Mouse (Mus musculus) kidney, postnatal 0 days (tissue): ENCODE data around the gene Pde4d. TPM values are rescaled to one million over a fixed set of nuclear protein-coding genes. Genes with fewer than 3 reads are reported as not detected.

Experiments used
- ATAC-seq: fragments of 200-750 bp; cut with Nextera tagmentation; replicated peaks from 2 replicates; pipeline ENCODE4 v1.8.0; 2017; ENCODE audit warnings: low read depth, moderate number of reproducible peaks, moderate TSS enrichment, moderate library complexity; ENCODE audit not compliant: low FRiP score
- DNase-seq: peaks from one replicate; pipeline ENCODE4 v3.0.0-alpha.2; 2016; ENCODE audit warnings: low spot score
- H3K27ac ChIP-seq: fragments of 300-500 bp; sonication (generic); 2 replicates; pipeline ENCODE4 v1.5.1; 2014; ENCODE audit warnings: mild to moderate bottlenecking
- H3K27me3 ChIP-seq: fragments of 300-500 bp; sonication (generic); 2 replicates; pipeline ENCODE4 v1.6.1; 2014; ENCODE audit warnings: low read length, mixed read lengths; ENCODE audit not compliant: insufficient read depth
- H3K36me3 ChIP-seq: fragments of 300-500 bp; sonication (generic); 2 replicates; pipeline ENCODE4 v1.6.1; 2014; ENCODE audit warnings: low read length, mixed read lengths; ENCODE audit not compliant: insufficient read depth
- H3K4me1 ChIP-seq: fragments of 300-500 bp; sonication (generic); replicated peaks from 2 replicates; pipeline ENCODE4 v1.6.1; 2014; ENCODE audit warnings: antibody characterized with exemption, low read length, mixed read lengths; ENCODE audit not compliant: insufficient read depth
- H3K4me2 ChIP-seq: fragments of 300-500 bp; sonication (generic); 2 replicates; pipeline ENCODE4 v1.6.1; 2014; ENCODE audit warnings: mild to moderate bottlenecking, low read length, moderate library complexity, mixed read lengths
- H3K4me3 ChIP-seq: fragments of 300-500 bp; sonication (generic); replicated peaks from 2 replicates; pipeline ENCODE4 v1.5.1; 2014; ENCODE audit warnings: low read depth, low read length
- H3K9ac ChIP-seq: fragments of 300-500 bp; sonication (generic); 2 replicates; pipeline ENCODE4 v1.6.1; 2014; ENCODE audit warnings: low read depth, low read length
- H3K9me3 ChIP-seq: fragments of 300-500 bp; sonication (generic); replicated peaks from 2 replicates; pipeline ENCODE4 v1.6.1; 2016; ENCODE audit warnings: low read length, inconsistent platforms, mixed read lengths
- CTCF ChIP-seq: IDR thresholded peaks from 2 replicates; pipeline ENCODE4 v1.5.1; 2016; ENCODE audit warnings: antibody characterized with exemption, low read depth, mild to moderate bottlenecking, moderate library complexity
- WGBS: fragments of 180-500 bp; shearing (Covaris S2); extraction: QIAGEN DNeasy Blood & Tissue Kit; methylation state at CpG from one replicate; pipeline ENCODE4 v1.1.7; 2014; 5-methylcytosine and 5-hydroxymethylcytosine counted together
- polyA plus RNA-seq: library from polyadenylated mRNA; unstranded; fragments of >200 nt; fragmentation: Nextera tagmentation; extraction: Ambion mirVana; gene quantifications from 2 replicates; pipeline ENCODE4 v1.2.1, GENCODE M21; 2015

Gene Pde4d
- polyA plus RNA-seq, 1 experiment from 2014 or later, result 7.1 TPM

- no peak for ATAC-seq
- 75% methylated on average over 4 of the region's 4 CpGs for WGBS
These were observed 987.6 kb downstream of the Pde4d start for GRCm38 (mm10) chr13:109437231-109437776.

GRCm38 (mm10) chr13:109439436-109440161 is 989.9 kb downstream of the Pde4d start:
- no peak for TF ChIP-seq CTCF
- H3K4me2 ChIP-seq, result peak overlapping the region; percentile 77
- no peaks in the 10 kb centered on the region for H3K27me3 ChIP-seq
- peak overlapping the region; percentile 81 for H3K27ac ChIP-seq
- no peaks in the 10 kb centered on the region for H3K36me3 ChIP-seq
- H3K9me3 ChIP-seq, result no peaks in the 10 kb centered on the region
- H3K4me3 ChIP-seq, result peak overlapping the region; percentile 47
- H3K4me1 ChIP-seq, result 0 out of 2 replicates have a peak, but pooled peaks cover 5% of the 10 kb centered on the region
- DNase-seq (no peak), ATAC-seq (no peak)
- H3K9ac ChIP-seq, result no peak overlapping the region
- WGBS, result 65% methylated on average over 5 of the region's 5 CpGs

More at GRCm38 (mm10) chr13:109437231-109437776, 987.6 kb downstream of the Pde4d start:
- Histone ChIP-seq H3K36me3 (no peaks in the 10 kb centered on the region), H3K27me3 (no peaks in the 10 kb centered on the region), H3K4me1 (0 out of 2 replicates have a peak, but pooled peaks cover 5% of the 10 kb centered on the region), H3K4me3 (no peak overlapping the region), H3K9ac (no peak overlapping the region), H3K4me2 (no peak overlapping the region), H3K9me3 (no peaks in the 10 kb centered on the region), H3K27ac (no peak overlapping the region)
- no peak for DNase-seq
- no peak for TF ChIP-seq CTCF

- peak overlapping the region; percentile 81 for H3K27ac ChIP-seq
- no peak for TF ChIP-seq CTCF
- no peaks in the 10 kb centered on the region for H3K27me3 ChIP-seq
- H3K36me3 ChIP-seq, result no peaks in the 10 kb centered on the region
- DNase-seq (peak; percentile 97), ATAC-seq (peak; percentile 60; the same call in 1 of the 2 replicates)
- H3K9ac ChIP-seq, result peak overlapping the region; percentile 46
- H3K9me3 ChIP-seq, result no peaks in the 10 kb centered on the region
- H3K4me1 ChIP-seq, result 0 out of 2 replicates have a peak, but pooled peaks cover 5% of the 10 kb centered on the region
- peak overlapping the region; percentile 77 for H3K4me2 ChIP-seq
- peak overlapping the region; percentile 47 for H3K4me3 ChIP-seq
- WGBS, result 0% methylated on average over 8 of the region's 8 CpGs
These were observed 990.6 kb downstream of the Pde4d start for GRCm38 (mm10) chr13:109440331-109440730.

- 0 out of 2 replicates have a peak, but pooled peaks cover 5% of the 10 kb centered on the region for H3K4me1 ChIP-seq
- ATAC-seq (peak; percentile 97), DNase-seq (peak; percentile 95)
- peak overlapping the region; percentile 77 for H3K4me2 ChIP-seq
- H3K4me3 ChIP-seq, result peak overlapping the region; percentile 47
- H3K27ac ChIP-seq, result peak overlapping the region; percentile 81
- H3K9ac ChIP-seq, result peak overlapping the region; percentile 46
- H3K27me3 ChIP-seq, result no peaks in the 10 kb centered on the region
- H3K36me3 ChIP-seq, result no peaks in the 10 kb centered on the region
- under 1% methylated on average over 12 of the region's 12 CpGs for WGBS
- H3K9me3 ChIP-seq, result no peaks in the 10 kb centered on the region
- TF ChIP-seq CTCF, result peak; percentile 43; the same call in 1 of the 2 replicates
These were observed 991.1 kb downstream of the Pde4d start for GRCm38 (mm10) chr13:109440881-109441280.

GRCm38 (mm10) chr13:109441401-109441973 is 991.7 kb downstream of the Pde4d start:
- ATAC-seq (no peak), DNase-seq (peak; percentile 62)
- H3K4me2 ChIP-seq, result peak overlapping the region; percentile 77
- WGBS, result 11% methylated on average over 12 of the region's 12 CpGs
- H3K27me3 ChIP-seq, result no peaks in the 10 kb centered on the region
- H3K4me1 ChIP-seq, result 0 out of 2 replicates have a peak, but pooled peaks cover 5% of the 10 kb centered on the region
- peak overlapping the region; percentile 46; the same call in 1 of the 2 replicates for H3K9ac ChIP-seq
- no peaks in the 10 kb centered on the region for H3K36me3 ChIP-seq
- no peaks in the 10 kb centered on the region for H3K9me3 ChIP-seq
- H3K27ac ChIP-seq, result peak overlapping the region; percentile 81
- no peak for TF ChIP-seq CTCF
- H3K4me3 ChIP-seq, result peak overlapping the region; percentile 47

GRCm38 (mm10) chr13:109446138-109446537 is 996.4 kb downstream of the Pde4d start:
- no peak overlapping the region for H3K4me2 ChIP-seq
- H3K36me3 ChIP-seq, result no peaks in the 10 kb centered on the region
- H3K9ac ChIP-seq, result no peak overlapping the region
- no peak for TF ChIP-seq CTCF
- 88% methylated on average over 7 of the region's 7 CpGs for WGBS
- ATAC-seq (no peak), DNase-seq (no peak)
- no peak overlapping the region for H3K4me3 ChIP-seq
- H3K27me3 ChIP-seq, result no peaks in the 10 kb centered on the region
- H3K9me3 ChIP-seq, result no peaks in the 10 kb centered on the region
- no peak overlapping the region for H3K27ac ChIP-seq
- H3K4me1 ChIP-seq, result no peaks in the 10 kb centered on the region
